Mouse (Mus musculus) ZHBTc4 (cell line): ENCODE measurements around the gene Ndufa8.

Source experiments
- DNase-seq: peaks from one replicate; pipeline ENCODE4 v3.0.0-alpha.2; 2011; ENCODE audit warnings: low read depth, low spot score

The Ndufa8 gene

GRCm38 (mm10) chr2:36048748-36049566 is at the start of gene Ndufa8, which contains the start of gene Morn5:
TSS of gene Ndufa8 (minus strand) at chr2:36049406.
TSS of gene Morn5 (plus strand) at chr2:36049458.
- peak; percentile 98 for DNase-seq

GRCm38 (mm10) chr2:36098021-36098420 is 48.8 kb upstream of the Ndufa8 start:
- DNase-seq, result no peak

DNA sequence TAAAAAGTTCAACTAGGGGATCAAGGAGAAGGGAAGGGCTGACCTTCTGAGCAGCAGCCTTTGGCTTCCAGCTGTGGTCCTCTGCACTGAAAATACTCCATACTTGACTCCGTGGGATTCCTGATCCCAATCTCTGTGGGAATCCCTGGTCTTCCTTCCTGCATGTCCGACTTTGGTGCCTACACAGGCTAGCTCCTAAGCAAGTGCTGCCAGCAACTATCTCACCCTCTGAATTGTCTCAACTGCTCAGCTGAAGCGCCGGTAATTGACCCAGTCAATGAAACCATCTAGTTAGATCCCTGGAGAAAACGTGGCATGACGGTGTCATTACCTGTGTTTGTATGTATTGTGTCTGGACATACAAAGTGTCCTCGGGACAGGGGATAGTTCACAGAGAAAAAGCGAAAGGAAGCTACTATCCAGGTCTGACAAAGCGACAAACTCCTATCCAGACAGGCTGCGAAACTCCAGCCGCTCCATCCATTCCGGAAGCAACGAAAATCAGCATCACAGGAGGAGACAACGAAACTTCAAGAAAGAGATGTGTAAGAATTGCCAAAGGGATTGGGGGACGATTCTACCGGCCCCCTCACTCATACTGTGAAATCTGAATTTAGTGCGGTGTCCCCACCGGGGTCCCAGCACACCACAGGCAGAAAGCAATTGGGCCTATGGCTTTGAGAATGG is 48.1 kb upstream of the Ndufa8 start:
- DNase-seq, result no peak

DNA sequence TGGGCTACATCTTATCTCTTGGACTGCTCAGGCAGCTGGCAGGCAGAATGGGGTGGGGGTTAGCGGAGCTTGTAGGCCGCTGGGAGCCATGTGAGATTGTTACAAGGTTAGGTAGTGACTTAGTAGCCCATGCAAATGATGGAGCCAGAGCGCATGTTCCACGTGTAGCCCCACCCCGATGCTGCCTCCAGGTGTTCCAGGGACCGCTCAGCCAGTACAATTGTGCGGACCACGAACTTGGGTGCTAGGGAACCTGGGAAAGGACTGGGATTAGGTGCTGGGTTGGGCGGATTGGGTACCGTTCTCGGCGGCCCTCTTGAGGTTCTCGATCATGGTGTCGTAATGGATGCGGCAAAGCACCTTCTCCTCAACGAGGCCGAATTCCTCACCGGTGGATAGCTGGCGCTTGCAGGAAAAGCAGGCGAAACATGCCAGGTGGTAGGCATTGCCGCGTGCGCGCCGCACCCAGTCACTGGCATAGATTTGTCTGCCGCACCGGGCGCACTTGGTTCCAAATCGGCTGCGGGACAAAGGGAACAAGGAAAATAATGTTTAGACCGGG is 44.8 kb upstream of the Ndufa8 start:
- peak; percentile 35 for DNase-seq

- no peak for DNase-seq
Observed at GRCm38 (mm10) chr2:36093301-36093700, 44.1 kb upstream of the Ndufa8 start.

DNA sequence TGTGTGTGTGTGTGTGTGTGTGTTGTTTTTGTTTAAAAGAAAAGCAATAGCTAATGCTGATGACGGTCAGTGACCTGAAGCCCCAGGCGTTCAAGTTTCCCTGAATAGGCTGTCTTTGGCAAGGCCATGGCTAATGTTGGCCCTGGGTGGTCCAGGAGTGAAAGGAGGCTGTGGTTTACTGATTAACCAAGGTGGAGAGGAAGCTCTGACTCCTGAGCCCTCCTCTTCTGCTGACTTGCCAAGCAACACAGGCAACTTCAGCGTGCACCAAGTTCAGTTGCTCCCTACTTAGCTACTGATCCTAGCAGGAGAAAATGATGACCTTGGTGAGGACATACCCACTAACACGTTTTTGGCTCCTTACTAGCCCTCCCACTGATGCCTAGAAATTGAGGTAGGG is 43.5 kb upstream of the Ndufa8 start:
- no peak for DNase-seq

- DNase-seq, result peak; percentile 97
Observed at GRCm38 (mm10) chr2:36090853-36091741, 41.9 kb upstream of the Ndufa8 start.

- DNase-seq, result peak; percentile 79
Observed at GRCm38 (mm10) chr2:36089190-36089589, 40.0 kb upstream of the Ndufa8 start.

DNA sequence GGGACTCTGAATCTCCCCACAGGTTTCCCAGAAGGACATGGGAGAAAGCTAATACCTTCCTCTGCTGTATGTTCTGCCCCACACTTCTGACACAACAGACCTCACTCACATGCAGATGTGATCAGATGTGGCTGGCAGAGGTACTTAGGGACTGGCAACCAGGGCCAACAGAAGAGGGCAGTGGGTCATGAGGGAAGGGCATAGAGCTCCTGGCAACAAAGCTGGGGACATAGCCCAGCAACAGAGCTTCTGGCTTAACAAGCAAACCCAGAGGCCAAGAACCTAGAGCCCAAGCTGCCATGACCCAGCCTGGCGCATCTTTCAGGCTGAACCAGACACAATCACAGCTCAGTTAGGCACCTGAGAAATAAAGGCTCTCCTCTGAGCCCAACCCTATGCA is 35.8 kb upstream of the Ndufa8 start:
- no peak for DNase-seq

GRCm38 (mm10) chr2:36082802-36083580 is 33.8 kb upstream of the Ndufa8 start:
- DNase-seq, result no peak

GRCm38 (mm10) chr2:36081446-36081845 is 32.2 kb upstream of the Ndufa8 start:
- peak; percentile 7 for DNase-seq

- DNase-seq, result peak; percentile 49
Observed at GRCm38 (mm10) chr2:36077160-36077761, 28.1 kb upstream of the Ndufa8 start.

GRCm38 (mm10) chr2:36075210-36075609 is 26.0 kb upstream of the Ndufa8 start:
- no peak for DNase-seq

GRCm38 (mm10) chr2:36073781-36074180 is 24.6 kb upstream of the Ndufa8 start:
- DNase-seq, result no peak

- DNase-seq, result no peak
Observed at GRCm38 (mm10) chr2:36071660-36072305, 22.6 kb upstream of the Ndufa8 start.

DNA sequence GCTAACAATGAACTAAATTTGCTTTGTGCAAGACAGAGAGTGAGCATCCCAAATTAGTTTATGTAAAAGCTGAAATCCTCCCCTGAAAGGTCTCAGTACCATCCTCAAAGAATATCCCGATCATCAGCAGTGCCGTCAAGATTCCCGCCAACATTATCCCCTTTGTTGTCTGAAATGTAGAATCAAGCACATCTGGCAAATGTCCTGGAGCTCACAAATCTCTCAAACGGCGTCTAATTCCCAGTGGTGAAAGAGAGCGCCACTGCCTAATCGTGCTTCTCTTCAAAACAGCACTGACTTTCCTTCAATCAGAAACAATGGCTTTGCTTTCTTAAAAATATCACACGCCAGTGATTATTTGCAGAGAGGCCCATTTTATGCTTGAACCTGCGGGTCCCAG is 17.9 kb upstream of the Ndufa8 start:
- no peak for DNase-seq

- no peak for DNase-seq
Observed at GRCm38 (mm10) chr2:36061409-36061808, 12.2 kb upstream of the Ndufa8 start.

GRCm38 (mm10) chr2:36056248-36056647 is 7.0 kb upstream of the Ndufa8 start:
- DNase-seq, result no peak

- DNase-seq, result no peak
Observed at GRCm38 (mm10) chr2:36053249-36053648, 4.0 kb upstream of the Ndufa8 start.

DNA sequence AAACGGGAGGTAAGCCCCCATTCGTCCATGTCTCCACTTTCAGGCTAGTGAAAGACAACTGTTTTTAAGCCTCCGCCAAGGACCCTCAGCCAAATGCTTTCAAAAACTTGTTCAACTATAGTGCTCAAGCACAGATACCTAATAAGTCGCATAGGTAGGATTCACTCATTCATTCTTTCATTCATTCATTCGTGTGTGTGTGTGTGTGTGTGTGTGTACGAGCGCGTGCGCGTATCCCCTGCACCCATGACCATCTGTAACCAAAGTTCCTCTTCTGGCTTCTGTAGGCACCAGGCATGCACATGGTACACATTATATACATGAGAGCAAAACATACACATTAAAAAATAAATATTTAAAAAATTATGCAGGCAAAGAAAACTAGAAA is 355 bp upstream of the Ndufa8 start:
- DNase-seq, result no peak
